Mouse (Mus musculus) hindbrain, embryonic 16.5 days (tissue): ENCODE measurements at regions not wholly inside any gene's neighbourhood (a gene's known extent, or its start where the extent isn't known, plus 50 kb on each side); places are given as distances from the start of the nearest gene placed in this dataset.

ENCODE experiments used
- ATAC-seq: fragments of 200-750 bp; cut with Nextera tagmentation; 2 replicates; pipeline ENCODE4 v1.8.0; 2017; ENCODE audit warnings: moderate TSS enrichment, moderate library complexity
- H3K27ac ChIP-seq: fragments of 300-500 bp; sonication (generic); 2 replicates; pipeline ENCODE4 v1.5.1; 2014; ENCODE audit warnings: low read depth, mild to moderate bottlenecking, control low read depth, low read length, moderate library complexity
- H3K27me3 ChIP-seq: fragments of 300-500 bp; sonication (generic); replicated peaks from 2 replicates; pipeline ENCODE4 v1.6.1; 2014; ENCODE audit warnings: low read length; ENCODE audit not compliant: control insufficient read depth, insufficient read depth
- H3K36me3 ChIP-seq: fragments of 300-500 bp; sonication (generic); 2 replicates; pipeline ENCODE4 v1.6.1; 2014; ENCODE audit warnings: mild to moderate bottlenecking, low read length, moderate library complexity, mixed read lengths; ENCODE audit not compliant: control insufficient read depth, insufficient read depth
- H3K4me1 ChIP-seq: fragments of 300-500 bp; sonication (generic); 2 replicates; pipeline ENCODE4 v1.6.1; 2014; ENCODE audit warnings: low read depth, low read length; ENCODE audit not compliant: control insufficient read depth, insufficient read depth
- H3K4me2 ChIP-seq: fragments of 300-500 bp; sonication (generic); 2 replicates; pipeline ENCODE4 v1.6.1; 2014; ENCODE audit warnings: mild to moderate bottlenecking, low read length, control low read depth, moderate library complexity
- H3K4me3 ChIP-seq: fragments of 300-500 bp; sonication (generic); 2 replicates; pipeline ENCODE4 v1.5.1; 2014; ENCODE audit warnings: mild to moderate bottlenecking, low read length, control low read depth, moderate library complexity
- H3K9ac ChIP-seq: fragments of 300-500 bp; sonication (generic); 2 replicates; pipeline ENCODE4 v1.6.1; 2014; ENCODE audit warnings: low read depth, mild to moderate bottlenecking, control low read depth, low read length, moderate library complexity
- H3K9me3 ChIP-seq: fragments of 300-500 bp; sonication (generic); 2 replicates; pipeline ENCODE4 v1.6.1; 2014; ENCODE audit warnings: mild to moderate bottlenecking, low read length, moderate library complexity; ENCODE audit not compliant: control insufficient read depth
- WGBS: fragments of 180-500 bp; shearing (Covaris S2); extraction: QIAGEN DNeasy Blood & Tissue Kit; methylation state at CpG from one replicate; pipeline ENCODE4 v1.1.7; 2014; 5-methylcytosine and 5-hydroxymethylcytosine counted together

DNA sequence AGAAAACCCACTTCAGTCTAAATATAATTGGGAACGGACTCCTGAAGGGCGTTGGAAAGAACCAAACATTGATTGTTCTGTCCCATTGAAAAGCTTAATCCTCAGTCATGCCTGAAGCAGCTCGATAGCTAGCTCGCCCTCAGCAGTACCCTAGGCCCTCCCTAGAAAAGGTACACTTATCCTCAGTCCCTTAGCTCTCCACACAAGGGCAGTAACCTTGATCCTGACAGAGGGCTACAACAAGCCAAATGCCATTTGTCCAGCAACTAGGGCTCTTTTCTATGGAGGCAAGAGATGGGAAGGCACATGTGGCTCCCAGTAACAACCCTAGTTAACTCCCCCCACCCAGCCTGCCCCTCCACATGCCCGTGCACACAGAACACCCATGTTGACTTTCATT lies 53.4 kb upstream of the Cachd1 start:
- Histone ChIP-seq H3K27ac (no peak overlapping the region), H3K4me2 (no peak overlapping the region), H3K9ac (no peak overlapping the region), H3K4me3 (no peak overlapping the region), H3K4me1 (no peaks in the 10 kb centered on the region), H3K9me3 (no peaks in the 10 kb centered on the region), H3K27me3 (no peaks in the 10 kb centered on the region), H3K36me3 (no peaks in the 10 kb centered on the region)
- ATAC-seq = no peak
- 65% methylated on average over 5 of the region's 5 CpGs for WGBS

DNA sequence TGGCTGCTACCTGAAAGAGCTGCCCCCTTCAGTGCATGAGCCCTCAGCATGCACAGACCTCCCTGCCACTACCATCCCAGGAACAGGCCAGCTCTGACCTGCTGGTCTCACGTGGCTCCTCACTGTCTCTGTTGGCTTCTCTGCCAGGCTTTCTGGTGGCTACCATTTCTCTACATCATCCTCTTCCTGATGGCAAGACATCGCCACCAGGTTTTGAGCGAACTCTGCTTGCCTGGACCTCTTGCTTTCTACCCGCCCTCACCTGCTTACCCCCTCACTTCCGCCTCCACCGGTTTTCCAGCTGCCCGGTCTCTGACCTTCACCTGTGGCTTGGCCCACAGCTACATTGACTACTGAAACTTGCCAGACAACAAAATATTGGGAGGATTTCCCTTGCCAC lies 50.7 kb upstream of the Cachd1 start:
- 87% methylated on average over 7 of the region's 7 CpGs for WGBS
- H3K9ac ChIP-seq = no peak overlapping the region
- no peak overlapping the region for H3K27ac ChIP-seq
- H3K27me3 ChIP-seq = no peaks in the 10 kb centered on the region
- H3K4me2 ChIP-seq = no peak overlapping the region
- H3K4me3 ChIP-seq = no peak overlapping the region
- H3K9me3 ChIP-seq = no peaks in the 10 kb centered on the region
- H3K4me1 ChIP-seq = no peaks in the 10 kb centered on the region
- no peak for ATAC-seq
- no peaks in the 10 kb centered on the region for H3K36me3 ChIP-seq

DNA sequence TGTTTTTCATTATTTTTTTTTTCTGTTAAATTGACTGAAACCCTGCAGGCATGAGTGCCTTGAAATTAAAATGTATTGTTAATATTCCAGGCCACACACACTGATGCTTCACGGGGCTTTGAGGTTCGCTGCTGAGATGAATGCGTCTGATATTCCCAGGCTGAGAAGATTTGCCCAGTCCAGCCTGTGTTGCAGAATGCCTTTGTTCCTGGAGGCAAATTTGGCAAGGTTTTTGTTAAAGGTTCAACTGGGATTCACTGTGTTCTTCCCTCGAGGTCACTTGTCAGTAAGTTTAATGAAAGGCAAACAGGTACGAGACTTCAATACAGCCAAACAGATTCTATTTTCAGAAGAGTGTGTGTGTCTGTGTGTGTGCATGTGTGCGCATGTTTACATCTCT lies 50.0 kb upstream of the Cachd1 start:
- Histone ChIP-seq H3K36me3 (no peaks in the 10 kb centered on the region), H3K4me3 (no peak overlapping the region), H3K9ac (no peak overlapping the region), H3K27ac (no peak overlapping the region), H3K4me1 (no peaks in the 10 kb centered on the region), H3K9me3 (no peaks in the 10 kb centered on the region), H3K4me2 (no peak overlapping the region), H3K27me3 (no peaks in the 10 kb centered on the region)
- 27% methylated on average over 6 of the region's 6 CpGs for whole genome bisulfite sequencing
- ATAC-seq = peak; percentile 67; the same call in 1 of the 2 replicates
